Mouse (Mus musculus): ENCODE measurements around the gene Tmem165.

Tmem165 gene

GRCm38 (mm10) chr5:76183750-76184261 lies at the start of gene Tmem165:
Tmem165 (plus strand) TSS chr5:76183880.
- in situ Hi-C loops (cut with MboI, MseI), result no loop called here

- in situ Hi-C loops (cut with MboI, MseI), result loop anchor here (25.0 kb wide), 1 partner anchor 402 kb away; the partner anchor contains the start of gene Exoc1
These were observed 48.0 kb upstream of the Tmem165 start for GRCm38 (mm10) chr5:76135644-76136043.

- in situ Hi-C loops (cut with MboI, MseI), result loop anchor here (25.0 kb wide), 1 partner anchor 401 kb away; the partner anchor contains the start of gene Exoc1
These were observed 47.4 kb upstream of the Tmem165 start for GRCm38 (mm10) chr5:76136271-76136670.

- in situ Hi-C loops (cut with MboI, MseI), result loop anchor here (25.0 kb wide), 1 partner anchor 400 kb away; the partner anchor contains the start of gene Exoc1
These were observed 46.1 kb upstream of the Tmem165 start for GRCm38 (mm10) chr5:76137586-76137985.

GRCm38 (mm10) chr5:76138071-76138470 lies 45.6 kb upstream of the Tmem165 start:
- in situ Hi-C loops (cut with MboI, MseI), result loop anchor here (25.0 kb wide), 1 partner anchor 399 kb away; the partner anchor contains the start of gene Exoc1

GRCm38 (mm10) chr5:76138512-76138911 lies 45.2 kb upstream of the Tmem165 start:
- in situ Hi-C loops (cut with MboI, MseI), result loop anchor here (25.0 kb wide), 1 partner anchor 399 kb away; the partner anchor contains the start of gene Exoc1

- in situ Hi-C loops (cut with MboI, MseI), result loop anchor here (25.0 kb wide), 1 partner anchor 398 kb away; the partner anchor contains the start of gene Exoc1
These were observed 44.5 kb upstream of the Tmem165 start for GRCm38 (mm10) chr5:76139171-76139671.

- in situ Hi-C loops (cut with MboI, MseI), result loop anchor here (25.0 kb wide), 1 partner anchor 397 kb away; the partner anchor contains the start of gene Exoc1
These were observed 43.6 kb upstream of the Tmem165 start, which contains the start of gene Srd5a3 for GRCm38 (mm10) chr5:76139808-76140729. Srd5a3 (plus strand) TSS chr5:76140271.

- in situ Hi-C loops (cut with MboI, MseI), result loop anchor here (25.0 kb wide), 1 partner anchor 397 kb away; the partner anchor contains the start of gene Exoc1
These were observed 43.0 kb upstream of the Tmem165 start for GRCm38 (mm10) chr5:76140730-76141066.

GRCm38 (mm10) chr5:76143356-76143755 lies 40.3 kb upstream of the Tmem165 start:
- in situ Hi-C loops (cut with MboI, MseI), result loop anchor here (25.0 kb wide), 1 partner anchor 394 kb away; the partner anchor contains the start of gene Exoc1

GRCm38 (mm10) chr5:76146401-76146800 lies 37.3 kb upstream of the Tmem165 start:
- in situ Hi-C loops (cut with MboI, MseI), result loop anchor here (25.0 kb wide), 1 partner anchor 391 kb away; the partner anchor contains the start of gene Exoc1

- in situ Hi-C loops (cut with MboI, MseI), result loop anchor here (25.0 kb wide), 1 partner anchor 388 kb away; the partner anchor contains the start of gene Exoc1
These were observed 34.2 kb upstream of the Tmem165 start for GRCm38 (mm10) chr5:76149436-76149835.

GRCm38 (mm10) chr5:76152956-76153355 lies 30.7 kb upstream of the Tmem165 start:
- in situ Hi-C loops (cut with MboI, MseI), result no loop called here

GRCm38 (mm10) chr5:76153430-76153829 lies 30.2 kb upstream of the Tmem165 start:
- in situ Hi-C loops (cut with MboI, MseI), result no loop called here

GRCm38 (mm10) chr5:76154434-76155165 lies 29.1 kb upstream of the Tmem165 start:
- in situ Hi-C loops (cut with MboI, MseI), result no loop called here

GRCm38 (mm10) chr5:76159555-76159954 lies 24.1 kb upstream of the Tmem165 start:
- in situ Hi-C loops (cut with MboI, MseI), result no loop called here

- in situ Hi-C loops (cut with MboI, MseI), result no loop called here
These were observed 23.6 kb upstream of the Tmem165 start for GRCm38 (mm10) chr5:76160086-76160485.

- in situ Hi-C loops (cut with MboI, MseI), result no loop called here
These were observed 22.2 kb upstream of the Tmem165 start for GRCm38 (mm10) chr5:76161491-76161890.

GRCm38 (mm10) chr5:76162926-76163325 lies 20.8 kb upstream of the Tmem165 start:
- in situ Hi-C loops (cut with MboI, MseI), result no loop called here

- in situ Hi-C loops (cut with MboI, MseI), result no loop called here
These were observed 19.8 kb upstream of the Tmem165 start for GRCm38 (mm10) chr5:76163828-76164390.

- in situ Hi-C loops (cut with MboI, MseI), result no loop called here
These were observed 18.9 kb upstream of the Tmem165 start for GRCm38 (mm10) chr5:76164827-76165226.
